Mouse (Mus musculus): Measurements from ENCODE around the gene Bckdk.

Bckdk gene

GRCm38 (mm10) chr7:127897542-127897941, 6.3 kb upstream of the Bckdk start:
- DNase-seq = no peak

- no peak for DNase-seq
These were observed 5.5 kb upstream of the Bckdk start for GRCm38 (mm10) chr7:127898179-127898956.

GRCm38 (mm10) chr7:127899997-127900396, 3.9 kb upstream of the Bckdk start:
- DNase-seq = no peak

GRCm38 (mm10) chr7:127901772-127902171, 2.1 kb upstream of the Bckdk start:
- no peak for DNase-seq

- DNase-seq = no peak
These were observed 4.1 kb downstream of the Bckdk start for GRCm38 (mm10) chr7:127907939-127908338.

- no peak for DNase-seq
These were observed 4.8 kb downstream of the Bckdk start for GRCm38 (mm10) chr7:127908656-127909055.

GRCm38 (mm10) chr7:127912190-127912871, 8.4 kb downstream of the Bckdk start, which contains the start of gene Kat8:
Gene Kat8, plus strand, starts transcription at chr7:127912516.
- peak; percentile 89 for DNase-seq

GRCm38 (mm10) chr7:127912938-127913337, 9.1 kb downstream of the Bckdk start:
- no peak for DNase-seq

GRCm38 (mm10) chr7:127915293-127915692, 11.4 kb downstream of the Bckdk start:
- DNase-seq = no peak

GRCm38 (mm10) chr7:127918203-127918602, 14.3 kb downstream of the Bckdk start:
- no peak for DNase-seq

- DNase-seq = no peak
These were observed 15.4 kb downstream of the Bckdk start for GRCm38 (mm10) chr7:127919290-127919689.

- no peak for DNase-seq
These were observed 17.6 kb downstream of the Bckdk start for GRCm38 (mm10) chr7:127921516-127921915.

- DNase-seq = no peak
These were observed 18.8 kb downstream of the Bckdk start for GRCm38 (mm10) chr7:127922451-127923275.

- DNase-seq = no peak
These were observed 19.8 kb downstream of the Bckdk start for GRCm38 (mm10) chr7:127923714-127924113.

GRCm38 (mm10) chr7:127925252-127925651, 21.4 kb downstream of the Bckdk start:
- no peak for DNase-seq

GRCm38 (mm10) chr7:127926066-127926465, 22.2 kb downstream of the Bckdk start:
- DNase-seq = no peak

GRCm38 (mm10) chr7:127926846-127927245, 23.0 kb downstream of the Bckdk start:
- DNase-seq = no peak

GRCm38 (mm10) chr7:127927726-127928125, 23.8 kb downstream of the Bckdk start:
- no peak for DNase-seq

GRCm38 (mm10) chr7:127928596-127928995, 24.7 kb downstream of the Bckdk start:
- no peak for DNase-seq

GRCm38 (mm10) chr7:127929923-127930322, 26.0 kb downstream of the Bckdk start, which contains the start of gene Prss8:
Gene Prss8, minus strand, starts transcription at chr7:127930104.
- DNase-seq = no peak

GRCm38 (mm10) chr7:127930636-127931035, 26.8 kb downstream of the Bckdk start:
- DNase-seq = no peak

- no peak for DNase-seq
These were observed 27.7 kb downstream of the Bckdk start for GRCm38 (mm10) chr7:127931351-127932135.

All from right cerebral cortex, postnatal 25 days (tissue).